Mouse (Mus musculus): Measurements from ENCODE around the gene Ccdc13.

Ccdc13 gene

DNA sequence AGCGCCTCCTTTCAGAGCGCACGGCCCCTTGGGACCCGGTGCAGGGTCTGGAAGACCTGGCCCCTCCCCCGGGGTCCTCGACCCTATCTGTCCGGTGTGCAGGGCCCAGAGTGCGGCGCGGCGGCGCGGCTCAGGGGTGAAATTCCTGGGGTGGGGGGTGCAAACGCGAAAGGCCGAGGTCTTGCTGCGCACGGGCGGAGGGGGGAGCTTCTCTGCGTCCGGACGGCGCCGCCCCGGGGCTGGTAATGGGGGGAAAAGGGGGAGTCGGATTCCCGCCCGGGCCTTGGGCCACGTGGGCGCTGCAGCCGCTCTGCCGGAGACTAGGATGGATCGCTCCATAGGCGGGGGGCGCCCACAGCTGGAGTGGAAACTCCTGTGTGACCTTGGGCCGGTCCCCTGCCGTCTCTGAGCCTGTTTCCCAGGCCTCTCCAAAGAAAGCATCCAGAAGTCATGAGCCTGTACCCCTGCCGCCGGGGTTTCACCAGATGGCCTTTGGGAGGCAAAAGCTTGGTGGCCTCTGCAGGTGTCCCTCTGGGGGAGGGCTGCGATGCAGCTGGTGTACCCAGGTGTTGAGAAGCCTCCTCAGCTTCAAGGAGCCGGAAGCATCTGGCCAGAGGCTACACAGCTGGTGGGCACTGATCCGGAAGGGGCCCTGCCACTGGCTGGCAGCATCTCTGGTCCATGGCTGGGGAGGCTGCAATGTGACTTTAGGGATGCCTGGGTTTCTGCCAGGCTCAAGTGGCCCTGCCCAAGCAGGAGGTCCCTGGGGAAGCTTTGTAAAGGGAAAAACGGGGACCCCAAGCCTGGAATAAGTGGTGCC, 78.8 kb downstream of the Ccdc13 start:
- DNase-seq (ENCODE audit: low spot score in 2 of 2) = no peak

DNA sequence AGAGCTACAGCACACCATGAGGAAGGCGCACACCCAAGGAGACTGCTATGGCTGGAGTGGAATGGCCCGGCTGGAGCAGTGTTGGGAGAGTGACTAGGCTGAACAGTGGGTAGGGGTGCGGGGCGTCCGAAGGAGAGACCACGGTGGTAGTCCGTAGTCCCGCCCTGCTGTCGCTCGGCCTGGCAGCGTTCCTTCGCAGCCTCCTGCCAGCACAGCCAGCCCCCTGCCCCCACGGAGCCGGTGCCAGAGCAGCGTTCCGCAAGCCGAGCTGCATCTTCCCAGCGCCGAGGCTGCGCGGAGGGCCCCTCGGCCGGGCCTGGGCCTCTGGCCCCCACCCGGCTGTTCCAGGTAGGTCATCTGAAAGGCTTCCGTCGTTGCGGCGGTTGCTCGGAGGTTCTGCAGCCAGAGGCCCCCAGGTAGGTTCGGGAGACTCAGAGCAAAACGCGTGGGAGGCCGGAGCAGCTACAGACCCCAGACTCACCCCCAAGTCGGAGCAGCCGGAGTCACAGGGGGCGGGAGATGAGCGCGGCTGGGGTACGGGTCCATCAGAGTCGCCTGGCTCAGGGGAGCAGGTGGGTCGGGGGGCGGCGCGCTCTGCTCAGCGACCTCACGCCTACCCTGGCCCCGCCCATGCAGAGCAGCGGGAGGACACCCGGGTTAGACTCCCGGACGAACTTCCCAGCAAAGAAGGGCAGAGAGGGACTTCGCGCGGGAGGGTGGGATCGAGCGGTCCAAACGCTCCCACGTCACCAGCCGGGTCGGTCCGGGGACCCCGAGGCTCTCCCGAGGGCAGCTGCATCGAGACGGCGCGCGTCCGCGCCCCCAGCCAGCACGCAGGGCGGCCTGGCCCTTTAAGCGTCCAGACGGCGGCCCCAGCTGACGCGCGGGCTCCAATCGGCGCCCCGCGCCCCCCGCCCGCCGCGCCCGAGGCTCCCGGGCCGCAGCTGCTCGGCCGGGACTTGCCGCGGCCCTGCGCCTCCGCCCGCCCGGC, 79.9 kb downstream of the Ccdc13 start, which contains the start of gene Zfp651:
TSS of gene Zfp651 (plus strand) at position 240 of the 991 bp plus-strand sequence.
- peak in 1 of 2 experiments; percentile 72 for DNase-seq (ENCODE audit: low spot score in 2 of 2)

DNA sequence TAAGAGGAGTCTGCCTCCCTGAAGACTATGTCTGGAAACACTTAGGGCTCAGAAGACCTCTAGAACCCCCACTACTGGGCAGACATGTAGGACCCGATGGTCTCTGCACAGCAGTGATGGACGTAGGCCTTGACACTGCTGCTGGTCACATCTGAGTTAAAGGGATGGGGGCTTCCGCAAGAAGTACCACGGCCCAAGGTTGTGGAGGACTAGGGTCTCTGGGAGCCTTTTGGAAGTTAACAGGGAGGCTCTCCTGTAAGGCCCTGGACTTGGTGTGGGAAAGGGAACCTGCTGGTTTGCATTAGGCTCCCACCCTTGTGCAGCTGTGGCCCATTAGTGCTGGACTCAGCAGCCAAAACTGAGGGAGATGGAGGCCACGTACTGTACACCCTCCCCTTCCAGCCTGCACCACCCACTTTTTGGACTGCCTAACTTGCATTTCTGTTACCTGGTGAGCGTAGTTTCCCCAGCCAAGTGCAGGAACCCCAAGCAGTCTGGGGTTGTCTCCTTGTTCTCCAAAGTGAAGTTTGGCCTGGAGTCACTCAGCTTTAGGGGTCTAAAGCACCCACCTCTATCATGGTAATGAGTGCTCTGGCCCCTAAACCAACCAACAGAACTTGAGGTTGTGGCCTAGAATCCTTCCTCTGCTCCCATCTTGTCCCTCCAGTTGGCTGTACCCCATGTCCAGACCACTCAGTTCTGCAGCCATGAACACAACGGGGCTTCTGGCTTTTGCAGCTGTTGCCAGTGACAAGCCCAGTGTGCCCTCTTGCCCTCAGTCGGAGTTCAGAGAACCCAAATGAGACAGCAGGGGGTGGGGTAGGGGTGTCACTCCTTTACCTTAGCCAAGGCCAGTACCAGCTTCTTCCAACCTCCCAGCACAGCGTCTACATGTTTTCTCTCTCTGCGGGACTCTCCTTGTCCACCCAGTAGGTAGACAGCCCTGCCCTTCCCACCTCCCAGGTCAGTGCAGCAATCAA, 81.1 kb downstream of the Ccdc13 start:
- DNase-seq (ENCODE audit: low spot score in 2 of 2) = no peak

DNA sequence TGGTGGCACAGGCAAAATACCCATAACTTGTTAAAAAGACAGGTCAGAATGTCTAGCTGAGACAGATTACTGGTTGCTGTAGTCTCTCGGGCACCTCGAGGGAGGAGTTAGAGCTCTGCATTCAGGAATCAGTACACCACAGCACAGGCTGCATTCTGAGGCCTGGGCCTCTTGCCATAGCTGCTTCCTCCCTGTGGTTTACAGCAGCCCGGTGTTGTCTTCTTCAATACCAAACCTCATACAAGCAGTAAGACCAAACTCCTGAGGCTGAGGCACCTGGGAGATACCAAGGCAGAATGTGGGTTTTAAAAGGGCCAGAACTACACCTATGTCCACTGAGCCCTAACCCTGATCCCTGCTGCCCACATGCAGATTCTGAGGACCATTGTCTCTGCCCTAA, 81.8 kb downstream of the Ccdc13 start:
- DNase-seq (ENCODE audit: low spot score in 2 of 2) = no peak

DNA sequence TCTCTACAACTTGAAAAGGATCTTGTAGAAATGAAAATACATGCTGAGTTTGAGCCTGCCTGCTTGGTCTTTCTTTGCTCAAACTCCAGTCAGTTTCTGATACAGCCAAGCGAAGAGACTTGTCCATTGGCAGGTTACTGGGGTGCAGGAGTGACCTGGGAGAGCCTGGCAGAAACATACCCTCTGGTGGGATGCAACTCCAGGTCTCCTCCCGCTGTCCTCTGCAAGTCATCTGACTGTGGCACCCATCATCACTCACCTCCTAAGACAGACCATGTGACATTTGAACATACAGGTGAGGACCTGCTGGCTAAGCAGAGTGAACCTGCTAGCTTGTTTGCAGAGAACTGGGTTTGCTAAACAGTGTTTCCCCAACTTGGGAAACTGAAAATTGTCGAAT, 82.5 kb downstream of the Ccdc13 start:
- DNase-seq (ENCODE audit: low spot score in 2 of 2) = no peak

DNA sequence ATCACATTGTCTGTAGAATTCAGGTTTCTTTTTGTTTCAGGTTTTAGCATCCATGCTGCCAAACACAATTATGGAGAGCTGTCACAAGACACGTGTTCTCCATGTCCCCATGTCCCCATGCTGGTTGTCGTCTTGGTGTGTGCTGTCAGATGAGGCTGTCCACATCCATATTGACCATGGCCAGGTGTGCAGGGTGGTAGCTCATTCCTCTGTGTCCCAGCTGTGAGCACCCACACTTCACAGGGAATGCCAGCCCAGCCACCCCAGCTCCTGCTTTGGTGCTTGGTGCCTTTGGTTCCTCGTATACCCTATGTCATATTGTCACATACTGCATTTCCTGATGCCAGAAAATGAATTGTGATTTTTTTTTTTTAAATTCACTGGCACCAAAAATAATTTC, 84.6 kb downstream of the Ccdc13 start:
- DNase-seq (ENCODE audit: low spot score in 2 of 2) = no peak

DNA sequence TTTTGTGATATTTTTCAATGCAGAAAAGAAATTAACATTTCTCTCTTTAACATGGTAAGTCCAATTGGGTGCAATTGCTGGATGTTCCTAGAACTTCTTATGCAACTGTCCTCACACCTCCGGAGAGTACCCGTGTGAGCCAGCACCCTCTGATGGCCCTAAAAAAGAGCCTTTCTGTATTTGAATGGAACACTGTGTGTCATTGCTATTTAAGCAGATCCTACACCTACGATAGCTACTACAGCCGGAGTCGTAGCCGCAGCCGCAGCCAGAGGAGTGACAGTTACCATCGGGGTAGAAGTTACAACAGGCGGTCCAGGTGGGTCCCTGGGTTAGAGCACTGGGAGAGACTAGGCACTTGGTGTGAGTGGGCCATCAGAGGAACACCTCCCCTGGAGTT, 86.5 kb downstream of the Ccdc13 start:
- peak in 1 of 2 experiments; percentile 5 for DNase-seq (ENCODE audit: low spot score in 2 of 2)
